Mouse (Mus musculus): ENCODE measurements at regions not wholly inside any gene's neighbourhood (a gene's known extent, or its start where the extent isn't known, plus 50 kb on each side); places are given as distances from the start of the nearest gene placed in this dataset.

- Histone ChIP-seq H3K27ac (ENCODE audit: low read depth, low read length) (no peak overlapping the region), H3K36me3 (ENCODE audit: control insufficient read depth, insufficient read depth, low read length) (no peaks in the 10 kb centered on the region), H3K27me3 (ENCODE audit: control insufficient read depth, insufficient read depth, low read length) (no peaks in the 10 kb centered on the region; the same call in 1 of the 2 replicates), H3K4me2 (peak overlapping the region; percentile 38), H3K4me1 (ENCODE audit: control insufficient read depth, insufficient read depth, low read length) (peaks cover 12% of the 10 kb centered on the region), H3K9ac (ENCODE audit: low read length) (peak overlapping the region; percentile 40; the same call in 1 of the 2 replicates), H3K9me3 (ENCODE audit: control insufficient read depth, low read length) (no peaks in the 10 kb centered on the region), H3K4me3 (ENCODE audit: low read depth, low read length) (no peak overlapping the region)
- ATAC-seq (ENCODE audit: low FRiP score) (peak; percentile 59), DNase-seq (ENCODE audit: low spot score, missing footprints) (no peak)
- WGBS = 15% methylated on average over 7 of the region's 7 CpGs
These were observed 165.4 kb upstream of the Ptbp2 start for GRCm38 (mm10) chr3:119949620-119950019.

GRCm38 (mm10) chr3:119949041-119949470 is 164.8 kb upstream of the Ptbp2 start:
- no peaks in the 10 kb centered on the region for H3K9me3 ChIP-seq (ENCODE audit: control insufficient read depth, low read length)
- H3K4me3 ChIP-seq (ENCODE audit: low read depth, low read length) = 0 out of 2 replicates have a peak overlapping the region, but pooled peaks have one; percentile 5
- peak overlapping the region; percentile 38 for H3K4me2 ChIP-seq
- no peak overlapping the region; the same call in 1 of the 2 replicates for H3K27ac ChIP-seq (ENCODE audit: low read depth, low read length)
- H3K9ac ChIP-seq (ENCODE audit: low read length) = peak overlapping the region; percentile 12; the same call in 1 of the 2 replicates
- DNase-seq (ENCODE audit: low spot score, missing footprints) = peak; percentile 87
- H3K27me3 ChIP-seq (ENCODE audit: control insufficient read depth, insufficient read depth, low read length) = no peaks in the 10 kb centered on the region; the same call in 1 of the 2 replicates
- ATAC-seq (ENCODE audit: low FRiP score) = peak; percentile 54
- H3K36me3 ChIP-seq (ENCODE audit: control insufficient read depth, insufficient read depth, low read length) = no peaks in the 10 kb centered on the region
- H3K4me1 ChIP-seq (ENCODE audit: control insufficient read depth, insufficient read depth, low read length) = peaks cover 12% of the 10 kb centered on the region
- 26% methylated on average over 17 of the region's 17 CpGs for WGBS

GRCm38 (mm10) chr3:119947126-119947525 is 162.9 kb upstream of the Ptbp2 start:
- Histone ChIP-seq H3K9ac (ENCODE audit: low read length) (no peak overlapping the region), H3K27ac (ENCODE audit: low read depth, low read length) (no peak overlapping the region), H3K4me2 (no peak overlapping the region), H3K9me3 (ENCODE audit: control insufficient read depth, low read length) (no peaks in the 10 kb centered on the region), H3K4me1 (ENCODE audit: control insufficient read depth, insufficient read depth, low read length) (peaks cover 12% of the 10 kb centered on the region), H3K4me3 (ENCODE audit: low read depth, low read length) (no peak overlapping the region), H3K36me3 (ENCODE audit: control insufficient read depth, insufficient read depth, low read length) (no peaks in the 10 kb centered on the region), H3K27me3 (ENCODE audit: control insufficient read depth, insufficient read depth, low read length) (no peaks in the 10 kb centered on the region)
- peak; percentile 71 for ATAC-seq (ENCODE audit: low FRiP score)
- WGBS = 24% methylated on average over 4 of the region's 4 CpGs
- no peak for DNase-seq (ENCODE audit: low spot score, missing footprints)

GRCm38 (mm10) chr3:119944115-119944514 is 159.8 kb upstream of the Ptbp2 start:
- no peaks in the 10 kb centered on the region for H3K27me3 ChIP-seq (ENCODE audit: control insufficient read depth, insufficient read depth, low read length)
- no peak for ATAC-seq (ENCODE audit: low FRiP score)

GRCm38 (mm10) chr3:119939091-119939490 is 154.8 kb upstream of the Ptbp2 start:
- H3K36me3 ChIP-seq (ENCODE audit: control insufficient read depth, insufficient read depth, low read length) = no peaks in the 10 kb centered on the region
- DNase-seq (ENCODE audit: low spot score, missing footprints) (no peak), ATAC-seq (ENCODE audit: low FRiP score) (no peak)
- H3K9ac ChIP-seq (ENCODE audit: low read length) = no peak overlapping the region
- no peaks in the 10 kb centered on the region for H3K4me1 ChIP-seq (ENCODE audit: control insufficient read depth, insufficient read depth, low read length)
- H3K9me3 ChIP-seq (ENCODE audit: control insufficient read depth, low read length) = no peaks in the 10 kb centered on the region
- no peak overlapping the region for H3K4me3 ChIP-seq (ENCODE audit: low read depth, low read length)
- H3K4me2 ChIP-seq = no peak overlapping the region
- 84% methylated on average over 1 of the region's 1 CpGs for WGBS
- H3K27ac ChIP-seq (ENCODE audit: low read depth, low read length) = no peak overlapping the region
- H3K27me3 ChIP-seq (ENCODE audit: control insufficient read depth, insufficient read depth, low read length) = no peaks in the 10 kb centered on the region

More at GRCm38 (mm10) chr3:119944115-119944514, 159.8 kb upstream of the Ptbp2 start:
- Histone ChIP-seq H3K9me3 (ENCODE audit: control insufficient read depth, low read length) (no peaks in the 10 kb centered on the region), H3K27ac (ENCODE audit: low read depth, low read length) (no peak overlapping the region), H3K4me3 (ENCODE audit: low read depth, low read length) (no peak overlapping the region), H3K9ac (ENCODE audit: low read length) (no peak overlapping the region), H3K36me3 (ENCODE audit: control insufficient read depth, insufficient read depth, low read length) (no peaks in the 10 kb centered on the region), H3K4me1 (ENCODE audit: control insufficient read depth, insufficient read depth, low read length) (peaks cover 6% of the 10 kb centered on the region), H3K4me2 (no peak overlapping the region)
- 59% methylated on average over 5 of the region's 5 CpGs for WGBS
- DNase-seq (ENCODE audit: low spot score, missing footprints) = peak; percentile 78

GRCm38 (mm10) chr3:119938425-119938824 is 154.2 kb upstream of the Ptbp2 start:
- no peak for ATAC-seq (ENCODE audit: low FRiP score)
- Histone ChIP-seq H3K4me1 (ENCODE audit: control insufficient read depth, insufficient read depth, low read length) (no peaks in the 10 kb centered on the region), H3K9ac (ENCODE audit: low read length) (no peak overlapping the region), H3K27me3 (ENCODE audit: control insufficient read depth, insufficient read depth, low read length) (no peaks in the 10 kb centered on the region), H3K36me3 (ENCODE audit: control insufficient read depth, insufficient read depth, low read length) (no peaks in the 10 kb centered on the region), H3K9me3 (ENCODE audit: control insufficient read depth, low read length) (no peaks in the 10 kb centered on the region), H3K27ac (ENCODE audit: low read depth, low read length) (no peak overlapping the region), H3K4me2 (no peak overlapping the region), H3K4me3 (ENCODE audit: low read depth, low read length) (no peak overlapping the region)
- 79% methylated on average over 6 of the region's 6 CpGs for WGBS
- DNase-seq (ENCODE audit: low spot score, missing footprints) = peak; percentile 61

GRCm38 (mm10) chr3:119936526-119936925 is 152.3 kb upstream of the Ptbp2 start:
- Histone ChIP-seq H3K27me3 (ENCODE audit: control insufficient read depth, insufficient read depth, low read length) (no peaks in the 10 kb centered on the region), H3K36me3 (ENCODE audit: control insufficient read depth, insufficient read depth, low read length) (no peaks in the 10 kb centered on the region), H3K9me3 (ENCODE audit: control insufficient read depth, low read length) (no peaks in the 10 kb centered on the region), H3K27ac (ENCODE audit: low read depth, low read length) (no peak overlapping the region), H3K4me3 (ENCODE audit: low read depth, low read length) (no peak overlapping the region), H3K4me2 (no peak overlapping the region), H3K4me1 (ENCODE audit: control insufficient read depth, insufficient read depth, low read length) (no peaks in the 10 kb centered on the region), H3K9ac (ENCODE audit: low read length) (no peak overlapping the region)
- no peak for ATAC-seq (ENCODE audit: low FRiP score)
- peak; percentile 72 for DNase-seq (ENCODE audit: low spot score, missing footprints)
- WGBS = 58% methylated on average over 1 of the region's 1 CpGs

- no peak for ATAC-seq (ENCODE audit: low FRiP score)
- Histone ChIP-seq H3K9me3 (ENCODE audit: control insufficient read depth, low read length) (no peaks in the 10 kb centered on the region), H3K9ac (ENCODE audit: low read length) (no peak overlapping the region), H3K4me2 (no peak overlapping the region), H3K4me1 (ENCODE audit: control insufficient read depth, insufficient read depth, low read length) (no peaks in the 10 kb centered on the region), H3K4me3 (ENCODE audit: low read depth, low read length) (no peak overlapping the region), H3K27me3 (ENCODE audit: control insufficient read depth, insufficient read depth, low read length) (no peaks in the 10 kb centered on the region), H3K36me3 (ENCODE audit: control insufficient read depth, insufficient read depth, low read length) (no peaks in the 10 kb centered on the region), H3K27ac (ENCODE audit: low read depth, low read length) (no peak overlapping the region)
- 63% methylated on average over 5 of the region's 5 CpGs for WGBS
- peak; percentile 82 for DNase-seq (ENCODE audit: low spot score, missing footprints)
These were observed 148.8 kb upstream of the Ptbp2 start for GRCm38 (mm10) chr3:119933049-119933511.

- ATAC-seq (ENCODE audit: low FRiP score) = no peak
- no peaks in the 10 kb centered on the region for H3K4me1 ChIP-seq (ENCODE audit: control insufficient read depth, insufficient read depth, low read length)
- 88% methylated on average over 2 of the region's 2 CpGs for WGBS
- no peaks in the 10 kb centered on the region for H3K27me3 ChIP-seq (ENCODE audit: control insufficient read depth, insufficient read depth, low read length)
- no peaks in the 10 kb centered on the region for H3K9me3 ChIP-seq (ENCODE audit: control insufficient read depth, low read length)
- H3K9ac ChIP-seq (ENCODE audit: low read length) = no peak overlapping the region
- DNase-seq (ENCODE audit: low spot score, missing footprints) = no peak
- no peak overlapping the region for H3K27ac ChIP-seq (ENCODE audit: low read depth, low read length)
- H3K4me2 ChIP-seq = no peak overlapping the region
- H3K36me3 ChIP-seq (ENCODE audit: control insufficient read depth, insufficient read depth, low read length) = no peaks in the 10 kb centered on the region
- H3K4me3 ChIP-seq (ENCODE audit: low read depth, low read length) = no peak overlapping the region
These were observed 144.0 kb upstream of the Ptbp2 start for GRCm38 (mm10) chr3:119928281-119928680.

Measured in midbrain, embryonic 11.5 days (tissue).